Mouse (Mus musculus) induced T-regulatory cell, adult 2 months (primary cell): ENCODE measurements around the gene Rasa4.
"Not testable (repeated sequence)": the region's sequence is repeated elsewhere in the genome, so short reads cannot be mapped to it uniquely, and the experiment has no call there.

Experiments
- DNase-seq: peaks from one replicate; pipeline ENCODE4 v3.0.0-alpha.2; 2012; ENCODE audit warnings: low read depth

Rasa4 gene

GRCm38 (mm10) chr5:136109042-136109441 is 25.3 kb downstream of the Rasa4 start:
- DNase-seq, result no peak

GRCm38 (mm10) chr5:136113546-136113945 is 29.8 kb downstream of the Rasa4 start:
- not testable (repeated sequence) for DNase-seq

GRCm38 (mm10) chr5:136115891-136116783 is 32.4 kb downstream of the Rasa4 start, which contains the start of gene Polr2j:
TSS of gene Polr2j (plus strand) at chr5:136116631.
- peak; percentile 99 for DNase-seq

- no peak for DNase-seq
Observed at GRCm38 (mm10) chr5:136116784-136117112, 33.0 kb downstream of the Rasa4 start.

- DNase-seq, result no peak
Observed at GRCm38 (mm10) chr5:136122165-136122564, 38.4 kb downstream of the Rasa4 start.

GRCm38 (mm10) chr5:136135571-136136291 is 52.0 kb downstream of the Rasa4 start, which contains the start of the genes Lrwd1 and Alkbh4:
TSS of gene Lrwd1 (minus strand) at chr5:136136074.
TSS of gene Alkbh4 (plus strand) at chr5:136136146.
- DNase-seq, result peak; percentile 99

- DNase-seq, result no peak
Observed at GRCm38 (mm10) chr5:136136292-136136990, 52.7 kb downstream of the Rasa4 start.

- DNase-seq, result peak; percentile 89
Observed at GRCm38 (mm10) chr5:136137658-136138274, 54.0 kb downstream of the Rasa4 start.

- no peak for DNase-seq
Observed at GRCm38 (mm10) chr5:136139393-136139792, 55.7 kb downstream of the Rasa4 start.

GRCm38 (mm10) chr5:136140057-136140482 is 56.4 kb downstream of the Rasa4 start:
- no peak for DNase-seq

- DNase-seq, result peak; percentile 59
Observed at GRCm38 (mm10) chr5:136142746-136143145, 59.0 kb downstream of the Rasa4 start.

- DNase-seq, result peak; percentile 60
Observed at GRCm38 (mm10) chr5:136143161-136143755, 59.5 kb downstream of the Rasa4 start.

GRCm38 (mm10) chr5:136144606-136145430 is 61.1 kb downstream of the Rasa4 start:
- no peak for DNase-seq

- peak; percentile 73 for DNase-seq
Observed at GRCm38 (mm10) chr5:136146936-136147335, 63.2 kb downstream of the Rasa4 start.

GRCm38 (mm10) chr5:136147704-136148103 is 64.0 kb downstream of the Rasa4 start:
- peak; percentile 29 for DNase-seq

- peak; percentile 66 for DNase-seq
Observed at GRCm38 (mm10) chr5:136149134-136149576, 65.4 kb downstream of the Rasa4 start.

- no peak for DNase-seq
Observed at GRCm38 (mm10) chr5:136152365-136152764, 68.6 kb downstream of the Rasa4 start.

GRCm38 (mm10) chr5:136155399-136155798 is 71.7 kb downstream of the Rasa4 start:
- DNase-seq, result peak; percentile 64

GRCm38 (mm10) chr5:136160084-136160483 is 76.4 kb downstream of the Rasa4 start:
- not testable (repeated sequence) for DNase-seq
